Mouse (Mus musculus): ENCODE data around the gene Tnk2.

DNA sequence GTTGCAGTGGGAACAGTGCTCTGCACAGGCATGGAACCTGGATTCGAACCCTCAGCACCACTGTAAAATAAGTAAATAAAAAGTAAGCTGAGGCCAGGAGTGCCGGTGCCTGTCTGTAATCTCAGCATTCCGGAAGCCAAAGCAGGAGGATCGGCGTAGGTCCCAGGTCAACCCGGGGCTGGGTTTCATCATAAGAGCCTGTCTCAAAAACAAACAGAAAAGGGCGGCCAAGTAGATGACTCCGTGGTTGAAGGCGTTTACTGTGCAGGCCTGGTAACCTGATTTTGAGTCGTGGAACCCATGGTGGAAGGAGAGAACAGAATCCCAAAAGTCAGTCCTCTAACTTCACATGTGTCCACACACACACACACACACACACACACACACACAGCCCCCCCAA, 41.7 kb downstream of the Tnk2 start:
- TF ChIP-seq CTCF (conservative IDR thresholded peaks at IDR 0.05 in 1 of 2, IDR thresholded peaks at IDR 0.05 in 1 of 2; ENCODE audit: low read depth in 2 of 2, low read length in 2 of 2): no peak
- TF ChIP-seq HCFC1 (IDR thresholded peaks at IDR 0.05; ENCODE audit: low read depth, low read length): no peak
- TF ChIP-seq POLR2A (IDR thresholded peaks at IDR 0.05; ENCODE audit: low read depth, low read length): no peak
- no peak for TF ChIP-seq MAX (IDR thresholded peaks at IDR 0.05; ENCODE audit: low read length)
- TF ChIP-seq ZKSCAN1 (IDR thresholded peaks at IDR 0.05; ENCODE audit: borderline replicate concordance, low read depth, low read length): no peak
- TF ChIP-seq NELFE (IDR thresholded peaks at IDR 0.05; ENCODE audit: low read depth, low read length): no peak
- TF ChIP-seq SMC3 (IDR thresholded peaks at IDR 0.05; ENCODE audit: low read depth, low read length): no peak
- TF ChIP-seq GABPA (IDR thresholded peaks at IDR 0.05; ENCODE audit: insufficient replicate concordance, low read depth, low read length): no peak
- no peak for TF ChIP-seq CHD1 (IDR thresholded peaks at IDR 0.05; ENCODE audit: low read depth, low read length)
- TF ChIP-seq TCF12 (IDR thresholded peaks at IDR 0.05; ENCODE audit: low read depth, low read length): no peak
- TF ChIP-seq EP300 (IDR thresholded peaks at IDR 0.05; ENCODE audit: low read length): no peak
